Mouse (Mus musculus) intestine, embryonic 14.5 days (tissue): ENCODE data around the gene Higd2a. TPM values are rescaled to one million over a fixed set of nuclear protein-coding genes. Genes with fewer than 3 reads are reported as not detected.

Experiments used
- ATAC-seq: fragments of 200-750 bp; cut with Nextera tagmentation; replicated peaks from 2 replicates; pipeline ENCODE4 v1.8.0; 2017; ENCODE audit warnings: low read depth, moderate number of reproducible peaks, moderate TSS enrichment, moderate library complexity; ENCODE audit not compliant: low FRiP score, low TSS enrichment
- DNase-seq: peaks from one replicate; pipeline ENCODE4 v3.0.0-alpha.2; 2018; ENCODE audit warnings: low spot score
- H3K27ac ChIP-seq: fragments of 300-500 bp; sonication (generic); 2 replicates; pipeline ENCODE4 v1.5.1; 2014; ENCODE audit warnings: low read depth, mild to moderate bottlenecking, control low read depth
- H3K27me3 ChIP-seq: fragments of 300-500 bp; sonication (generic); replicated peaks from 2 replicates; pipeline ENCODE4 v1.6.1; 2014; ENCODE audit warnings: low read length, control low read depth; ENCODE audit not compliant: control insufficient read depth, insufficient read depth
- H3K36me3 ChIP-seq: fragments of 300-500 bp; sonication (generic); 2 replicates; pipeline ENCODE4 v1.6.1; 2014; ENCODE audit warnings: low read length, control low read depth; ENCODE audit not compliant: control insufficient read depth, insufficient read depth
- H3K4me1 ChIP-seq: fragments of 300-500 bp; sonication (generic); replicated peaks from 2 replicates; pipeline ENCODE4 v1.6.1; 2014; ENCODE audit warnings: low read length, control low read depth, mixed read lengths; ENCODE audit not compliant: control insufficient read depth, insufficient read depth
- H3K4me2 ChIP-seq: fragments of 300-500 bp; sonication (generic); 2 replicates; pipeline ENCODE4 v1.6.1; 2014; ENCODE audit warnings: low read length
- H3K4me3 ChIP-seq: fragments of 300-500 bp; sonication (generic); 2 replicates; pipeline ENCODE4 v1.5.1; 2014; ENCODE audit warnings: low read depth, low read length, control low read depth, mixed read lengths
- H3K9ac ChIP-seq: fragments of 300-500 bp; sonication (generic); 2 replicates; pipeline ENCODE4 v1.6.1; 2014; ENCODE audit warnings: mild to moderate bottlenecking, low read length
- H3K9me3 ChIP-seq: fragments of 300-500 bp; sonication (generic); 2 replicates; pipeline ENCODE4 v1.6.1; 2016; ENCODE audit warnings: low read length, control low read depth; ENCODE audit not compliant: control insufficient read depth
- WGBS: fragments of 180-500 bp; shearing (Covaris S2); extraction: QIAGEN DNeasy Blood & Tissue Kit; methylation state at CpG from one replicate; pipeline ENCODE4 v1.1.7; 2014; 5-methylcytosine and 5-hydroxymethylcytosine counted together
- polyA plus RNA-seq: library from polyadenylated mRNA; unstranded; fragments of >200 nt; fragmentation: Nextera tagmentation; extraction: Ambion mirVana; gene quantifications from 2 replicates; pipeline ENCODE4 v1.2.1, GENCODE M21; 2014

Gene Higd2a
- polyA plus RNA-seq, 1 experiment from 2014 or later, result 239 TPM

DNA sequence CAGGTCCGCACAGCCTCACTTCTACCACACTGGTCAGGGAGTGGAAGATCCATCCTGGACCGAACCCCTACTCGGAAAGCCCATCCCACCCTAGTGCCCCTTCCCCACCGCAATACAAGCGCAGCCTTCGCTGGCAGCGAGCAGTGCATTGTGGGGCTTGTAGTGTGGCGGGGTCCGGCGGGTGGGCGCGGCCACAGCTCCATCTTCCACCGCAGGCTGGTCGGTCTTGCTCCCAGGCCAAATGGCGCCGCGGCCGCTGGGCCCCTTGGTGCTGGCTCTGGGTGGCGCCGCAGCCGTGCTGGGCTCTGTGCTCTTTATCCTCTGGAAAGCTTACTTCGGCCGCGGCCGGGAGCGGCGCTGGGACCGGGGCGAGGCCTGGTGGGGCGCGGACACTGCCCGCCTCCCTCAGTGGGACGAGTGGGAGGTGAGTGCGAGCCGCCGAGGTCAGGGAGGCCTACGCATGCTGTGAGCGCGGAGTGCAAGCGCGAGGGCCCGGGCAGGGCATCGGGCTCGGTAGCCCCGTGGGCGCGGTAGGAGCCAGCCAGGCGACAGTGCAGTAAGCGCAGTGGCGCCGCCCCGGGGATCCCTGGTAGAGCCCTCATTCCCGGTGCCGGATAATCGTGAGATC, 15.0 kb upstream of the Higd2a start, which contains the start of gene Arl10:
TSS of gene Arl10 (plus strand) at position 162 of the 628 bp plus-strand sequence.
- H3K27ac ChIP-seq, result peak within 1 kb of the TSS; percentile 64; the same call in 1 of the 2 replicates
- peak; percentile 86 for ATAC-seq
- peak; percentile 84 for DNase-seq
- H3K9me3 ChIP-seq, result no peaks in the 10 kb centered on the region
- under 1% methylated on average over 54 of the region's 55 CpGs for WGBS
- peaks cover 37% of the 10 kb centered on the region for H3K36me3 ChIP-seq
- H3K4me2 ChIP-seq, result peak within 1 kb of the TSS; percentile 95
- peak within 1 kb of the TSS; percentile 96 for H3K4me3 ChIP-seq
- H3K9ac ChIP-seq, result peak within 1 kb of the TSS; percentile 85
- H3K4me1 ChIP-seq, result peaks cover 6% of the 10 kb centered on the region
- no peaks in the 10 kb centered on the region for H3K27me3 ChIP-seq

DNA sequence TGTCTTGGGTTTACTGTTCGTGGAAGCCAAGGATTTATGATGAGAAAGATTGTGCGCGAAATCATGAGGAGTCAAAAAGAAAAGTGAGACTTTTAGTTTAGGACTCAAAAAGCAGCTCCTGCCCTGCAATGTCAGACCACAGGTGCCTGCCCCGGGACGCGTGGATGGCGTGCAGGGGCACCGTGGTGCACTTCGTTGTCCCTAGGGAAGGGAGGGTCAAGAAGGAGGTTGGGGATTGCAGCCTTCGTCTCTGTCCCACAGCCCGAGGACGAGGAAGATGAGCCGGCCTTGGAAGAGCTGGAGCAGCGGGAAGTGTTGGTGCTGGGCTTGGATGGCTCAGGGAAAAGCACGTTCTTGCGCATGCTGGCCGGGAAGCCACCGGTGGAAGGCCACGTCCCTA, 14.5 kb upstream of the Higd2a start:
- ATAC-seq, result peak; percentile 25; the same call in 1 of the 2 replicates
- WGBS, result 3% methylated on average over 19 of the region's 19 CpGs
- peak; percentile 62 for DNase-seq

DNA sequence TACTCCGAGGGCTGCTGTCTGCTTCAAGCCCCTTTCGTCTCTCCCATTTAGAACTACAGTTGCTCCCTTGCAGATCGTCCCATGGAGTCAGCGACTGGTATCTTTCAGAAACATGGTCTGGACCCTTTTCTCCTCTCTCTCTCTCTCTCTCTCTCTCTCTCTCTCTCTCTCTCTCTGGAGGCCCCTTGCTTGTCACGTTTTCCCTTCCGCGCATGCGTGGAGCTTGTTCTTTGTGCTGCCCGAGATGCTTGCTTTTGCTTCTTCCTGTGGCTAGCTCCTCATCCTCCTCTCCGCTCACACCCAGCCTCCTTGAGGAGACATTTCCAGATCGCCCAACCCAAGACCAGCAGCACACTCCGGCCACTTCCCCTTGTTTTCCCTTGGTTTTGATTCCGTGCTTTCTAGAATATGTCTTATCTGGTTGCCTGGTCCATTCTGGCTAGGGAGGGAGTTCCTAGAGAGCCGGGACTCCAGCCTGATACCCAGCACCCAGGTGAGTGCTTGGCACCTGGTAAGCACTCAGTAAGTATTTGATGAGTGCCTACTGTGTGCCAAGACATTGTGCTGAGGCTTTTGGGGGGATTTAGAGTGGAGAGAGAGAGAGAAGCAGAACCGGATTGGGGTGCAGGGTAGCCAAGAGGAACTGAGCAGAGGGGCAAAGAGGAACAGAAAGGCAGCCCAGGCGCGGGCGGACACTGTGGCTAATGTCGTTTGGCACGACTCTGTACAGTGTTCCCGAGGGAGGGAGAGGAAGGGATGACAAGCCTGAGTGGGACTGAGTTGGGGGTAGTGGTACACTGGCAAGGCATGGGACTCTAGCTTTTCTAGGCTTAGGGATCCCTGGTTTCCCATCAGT, 12.1 kb upstream of the Higd2a start:
- DNase-seq (no peak), ATAC-seq (no peak)
- H3K9ac ChIP-seq, result no peak overlapping the region
- H3K27me3 ChIP-seq, result no peaks in the 10 kb centered on the region
- no peak overlapping the region for H3K4me2 ChIP-seq
- H3K27ac ChIP-seq, result no peak overlapping the region
- H3K4me1 ChIP-seq, result peaks cover 6% of the 10 kb centered on the region
- H3K9me3 ChIP-seq, result no peaks in the 10 kb centered on the region
- WGBS, result 83% methylated on average over 21 of the region's 21 CpGs
- peaks cover 63% of the 10 kb centered on the region for H3K36me3 ChIP-seq
- no peak overlapping the region for H3K4me3 ChIP-seq

More for the DNA sequence above, 14.5 kb upstream of the Higd2a start:
- Histone ChIP-seq H3K4me2 (peak overlapping the region; percentile 95), H3K27ac (no peak overlapping the region; the same call in 1 of the 2 replicates), H3K4me3 (peak overlapping the region; percentile 96), H3K27me3 (no peaks in the 10 kb centered on the region), H3K36me3 (peaks cover 41% of the 10 kb centered on the region), H3K4me1 (peaks cover 6% of the 10 kb centered on the region), H3K9me3 (no peaks in the 10 kb centered on the region), H3K9ac (peak overlapping the region; percentile 85)

DNA sequence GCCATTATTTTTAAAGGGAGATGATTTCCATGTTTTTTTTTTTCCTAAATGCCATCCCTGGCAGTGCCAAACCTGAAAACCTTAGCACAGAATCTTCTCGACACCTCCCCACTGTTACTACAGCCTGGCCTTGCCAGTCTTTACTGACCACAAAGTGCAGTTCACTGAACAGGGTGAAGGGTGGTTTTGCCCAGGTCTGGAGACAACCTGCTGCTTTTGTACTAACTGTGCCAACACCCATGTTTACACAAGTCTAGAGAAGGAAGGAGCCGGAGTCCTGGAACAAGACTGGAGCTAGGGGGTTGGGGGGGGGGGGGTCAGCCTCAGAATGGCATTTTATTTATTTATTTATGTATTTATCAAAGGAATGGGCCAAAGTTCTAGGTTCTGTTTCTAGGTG, 8.6 kb upstream of the Higd2a start:
- H3K4me1 ChIP-seq, result no peaks in the 10 kb centered on the region
- H3K27ac ChIP-seq, result no peak overlapping the region
- peaks cover 95% of the 10 kb centered on the region for H3K36me3 ChIP-seq
- no peak overlapping the region for H3K4me2 ChIP-seq
- DNase-seq, result no peak
- ATAC-seq, result no peak
- H3K27me3 ChIP-seq, result no peaks in the 10 kb centered on the region
- no peaks in the 10 kb centered on the region for H3K9me3 ChIP-seq
- no peak overlapping the region for H3K4me3 ChIP-seq
- 70% methylated on average over 2 of the region's 2 CpGs for WGBS
- H3K9ac ChIP-seq, result no peak overlapping the region

DNA sequence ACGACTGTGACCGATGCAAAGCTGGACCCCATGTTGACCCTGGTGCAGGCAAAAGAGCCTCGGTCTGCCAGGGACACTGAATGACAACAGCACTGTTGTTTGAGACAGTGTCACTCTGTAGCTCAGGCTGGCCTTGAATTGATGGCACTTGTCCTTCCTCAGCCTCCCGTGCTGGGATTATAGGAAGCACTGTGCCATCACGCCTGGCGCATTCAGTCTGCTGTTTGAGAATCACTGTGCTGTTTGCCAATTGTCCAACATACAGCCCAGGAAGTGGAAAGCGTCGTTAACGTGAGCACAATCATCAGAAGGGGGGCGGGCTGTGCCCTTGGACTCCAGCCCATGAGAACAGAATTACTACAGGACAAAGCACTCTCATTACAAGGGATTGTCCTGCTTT, 7.9 kb upstream of the Higd2a start:
- Histone ChIP-seq H3K27me3 (no peaks in the 10 kb centered on the region), H3K9me3 (no peaks in the 10 kb centered on the region), H3K4me1 (no peaks in the 10 kb centered on the region), H3K27ac (no peak overlapping the region), H3K9ac (no peak overlapping the region), H3K4me2 (no peak overlapping the region), H3K4me3 (no peak overlapping the region), H3K36me3 (peaks cover 89% of the 10 kb centered on the region)
- no peak for DNase-seq
- 73% methylated on average over 10 of the region's 10 CpGs for WGBS
- no peak for ATAC-seq

DNA sequence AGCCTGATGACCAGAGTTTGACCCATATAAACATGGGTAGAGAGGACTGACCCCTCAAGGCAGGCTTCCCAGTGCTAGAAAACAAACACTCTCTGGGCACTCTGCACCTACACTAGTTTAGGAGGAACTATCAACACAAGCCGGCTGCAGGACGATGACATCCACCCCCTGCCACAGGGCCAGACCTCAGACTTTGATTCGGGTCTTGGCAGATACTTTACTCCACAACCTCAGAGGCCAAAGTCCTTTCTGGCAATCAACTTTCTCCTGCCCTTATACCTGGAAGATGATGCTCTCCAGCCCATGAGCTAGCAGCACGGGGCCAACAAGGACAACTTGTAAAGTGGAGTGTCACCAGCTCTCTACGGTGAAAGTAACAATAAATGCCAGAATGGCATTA, 7.1 kb upstream of the Higd2a start:
- no peak for ATAC-seq
- no peak overlapping the region for H3K4me3 ChIP-seq
- peaks cover 88% of the 10 kb centered on the region for H3K36me3 ChIP-seq
- no peak for DNase-seq
- H3K4me1 ChIP-seq, result no peaks in the 10 kb centered on the region
- H3K9ac ChIP-seq, result no peak overlapping the region
- no peak overlapping the region for H3K4me2 ChIP-seq
- WGBS, result 88% methylated on average over 5 of the region's 5 CpGs
- no peaks in the 10 kb centered on the region for H3K27me3 ChIP-seq
- H3K27ac ChIP-seq, result no peak overlapping the region
- H3K9me3 ChIP-seq, result no peaks in the 10 kb centered on the region

DNA sequence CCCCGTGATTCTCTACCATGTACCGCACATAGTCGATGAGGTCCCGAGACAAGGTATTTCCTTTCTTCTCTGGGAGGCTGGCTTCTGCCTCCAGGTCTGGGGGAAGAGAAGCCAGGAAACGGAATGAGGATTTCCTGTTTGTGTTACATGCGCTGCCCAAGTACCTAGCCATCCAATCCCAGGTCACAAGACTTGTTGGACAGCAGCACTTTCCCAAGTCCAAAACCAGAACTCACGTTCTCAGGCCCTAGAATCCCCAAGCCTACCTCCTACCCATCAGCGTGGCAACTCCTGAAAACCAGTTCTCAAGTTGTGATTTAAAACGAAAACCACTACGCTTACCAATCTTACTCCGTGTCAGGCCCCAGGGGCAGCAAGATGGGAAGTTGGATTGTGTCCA, 4.2 kb upstream of the Higd2a start:
- peaks cover 71% of the 10 kb centered on the region for H3K36me3 ChIP-seq
- no peak overlapping the region for H3K4me2 ChIP-seq
- ATAC-seq (no peak), DNase-seq (no peak)
- no peaks in the 10 kb centered on the region for H3K27me3 ChIP-seq
- WGBS, result 92% methylated on average over 11 of the region's 11 CpGs
- no peak overlapping the region for H3K27ac ChIP-seq
- no peak overlapping the region for H3K4me3 ChIP-seq
- no peaks in the 10 kb centered on the region for H3K9me3 ChIP-seq
- no peak overlapping the region for H3K9ac ChIP-seq
- peaks cover 8% of the 10 kb centered on the region; the same call in 1 of the 2 replicates for H3K4me1 ChIP-seq

DNA sequence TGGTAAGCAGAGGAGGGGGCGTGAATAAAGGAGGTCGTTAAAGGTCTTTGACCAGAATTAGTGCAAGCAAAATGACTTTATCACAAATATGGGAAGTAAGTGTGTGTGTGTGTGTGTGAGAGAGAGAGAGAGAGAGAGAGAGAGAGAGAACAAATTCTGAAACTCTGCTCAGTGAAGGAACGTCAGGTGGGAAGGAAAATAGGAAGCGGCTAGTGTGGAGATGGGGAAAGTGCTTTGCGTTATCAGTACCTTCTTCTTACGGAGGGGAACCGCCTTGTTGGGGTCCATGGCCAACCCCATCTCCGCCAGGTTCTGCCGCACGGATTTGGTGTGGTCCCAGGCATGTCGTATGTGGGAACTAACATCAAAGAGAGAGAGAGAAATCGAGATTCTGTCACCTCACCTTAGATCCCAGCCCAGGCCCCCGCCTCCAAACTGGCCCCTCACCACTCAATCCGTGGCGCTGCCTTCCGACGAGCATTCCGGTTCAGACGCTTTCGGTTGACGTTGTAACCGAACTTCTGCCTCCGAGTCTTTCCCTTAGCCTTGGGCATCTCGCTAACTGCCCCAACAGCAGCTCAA, 502 bp upstream of the Higd2a start:
- ATAC-seq, result peak; percentile 10
- WGBS, result 1% methylated on average over 24 of the region's 24 CpGs
- Histone ChIP-seq H3K4me2 (peak overlapping the region; percentile 72), H3K9ac (peak overlapping the region; percentile 84), H3K27me3 (no peaks in the 10 kb centered on the region), H3K9me3 (no peaks in the 10 kb centered on the region), H3K4me3 (peak overlapping the region; percentile 87), H3K36me3 (peaks cover 51% of the 10 kb centered on the region), H3K4me1 (peaks cover 13% of the 10 kb centered on the region; the same call in 1 of the 2 replicates), H3K27ac (no peak overlapping the region)
- no peak for DNase-seq
